Mouse (Mus musculus) erythroid progenitor cell, adult 5-6 weeks (primary cell): ENCODE results near the gene Trim16. TPM values are rescaled to one million over a fixed set of nuclear protein-coding genes. Genes with fewer than 3 reads are reported as not detected.

ENCODE experiments used
- ATAC-seq: replicated peaks from 2 replicates; pipeline ENCODE4 v1.8.0; 2016; ENCODE audit warnings: moderate number of reproducible peaks, mild to moderate bottlenecking, moderate TSS enrichment, inconsistent platforms; ENCODE audit not compliant: poor library complexity, low FRiP score, severe bottlenecking
- total RNA-seq, 2 experiments: library from RNA; stranded (forward) in 1 of 2; stranded (reverse) in 1 of 2; fragments of 150-400 nt in 1 of 2; fragments of 186-747, 209-891 nt in 1 of 2; gene quantifications; 2 replicates each; pipeline versions ENCODE4 v1.2.3 to v1.2.4; 2015 to 2017; ENCODE audit warnings: low replicate concordance in 2 of 2

Gene Trim16
- total RNA-seq (2015; ENCODE audit: low replicate concordance) (3.4 and 7.2 TPM in 2 replicates), total RNA-seq (2017; ENCODE audit: low replicate concordance) (3.2 and 5.1 TPM in 2 replicates)

- peak; percentile 68 for ATAC-seq
These were observed at the start of gene Trim16 for GRCm38 (mm10) chr11:62820059-62820541. Gene Trim16 (plus strand): TSS chr11:62820231.

- no peak for ATAC-seq
These were observed 43.5 kb upstream of the Trim16 start for GRCm38 (mm10) chr11:62776510-62776909.

GRCm38 (mm10) chr11:62788935-62789616 is 31.0 kb upstream of the Trim16 start, which contains the start of gene Zfp286:
Gene Zfp286 (minus strand): TSS chr11:62789462.
- no peak for ATAC-seq

- ATAC-seq = no peak
These were observed 30.5 kb upstream of the Trim16 start for GRCm38 (mm10) chr11:62789617-62789936.

- no peak for ATAC-seq
These were observed 15.9 kb upstream of the Trim16 start for GRCm38 (mm10) chr11:62804119-62804518.

GRCm38 (mm10) chr11:62807965-62808364 is 12.1 kb upstream of the Trim16 start:
- no peak for ATAC-seq

GRCm38 (mm10) chr11:62809201-62809600 is 10.8 kb upstream of the Trim16 start:
- 0 out of 2 replicates have a peak, but pooled peaks have one; percentile 34 for ATAC-seq

- no peak for ATAC-seq
These were observed 7.8 kb upstream of the Trim16 start for GRCm38 (mm10) chr11:62812268-62812667.

- ATAC-seq = no peak
These were observed 6.5 kb upstream of the Trim16 start for GRCm38 (mm10) chr11:62813497-62813896.

- ATAC-seq = no peak
These were observed 5.9 kb upstream of the Trim16 start for GRCm38 (mm10) chr11:62813970-62814624.

- no peak for ATAC-seq
These were observed 5.4 kb upstream of the Trim16 start for GRCm38 (mm10) chr11:62814625-62815024.

GRCm38 (mm10) chr11:62815438-62815837 is 4.6 kb upstream of the Trim16 start:
- no peak for ATAC-seq

- ATAC-seq = no peak
These were observed 3.4 kb upstream of the Trim16 start for GRCm38 (mm10) chr11:62816591-62816990.

GRCm38 (mm10) chr11:62819059-62819686 is 858 bp upstream of the Trim16 start:
- ATAC-seq = no peak

- ATAC-seq = no peak
These were observed 818 bp downstream of the Trim16 start for GRCm38 (mm10) chr11:62820661-62821437.

- no peak for ATAC-seq
These were observed 1.9 kb downstream of the Trim16 start for GRCm38 (mm10) chr11:62821893-62822292.

GRCm38 (mm10) chr11:62824211-62824610 is 4.2 kb downstream of the Trim16 start:
- no peak for ATAC-seq

- ATAC-seq = no peak
These were observed 5.4 kb downstream of the Trim16 start for GRCm38 (mm10) chr11:62825222-62826105.

GRCm38 (mm10) chr11:62826106-62826733 is 6.2 kb downstream of the Trim16 start:
- ATAC-seq = no peak
